Mouse (Mus musculus) spleen, adult 2 months (tissue): ENCODE results near the gene Caskin2. TPM values are rescaled to one million over a fixed set of nuclear protein-coding genes. Genes with fewer than 3 reads are reported as not detected.

Experiments used
- DNase-seq, 2 experiments: peaks; one replicate each; pipeline versions ENCODE4 v3.0.0 to v3.0.0-alpha.2; 2012 to 2021; ENCODE audit warnings: low spot score in 2 of 2, low read depth in 1 of 2
- H3K27ac ChIP-seq: fragments of 200-500 bp; 2 replicates; pipeline ENCODE4 v1.5.1; 2012; ENCODE audit warnings: low read length, inconsistent platforms; ENCODE audit not compliant: insufficient read depth
- H3K27me3 ChIP-seq: fragments of 200-500 bp; 2 replicates; pipeline ENCODE4 v1.6.1; 2012; ENCODE audit warnings: mild to moderate bottlenecking, moderate library complexity, low read length, inconsistent platforms; ENCODE audit not compliant: control insufficient read depth, insufficient read depth
- H3K36me3 ChIP-seq: fragments of 200-500 bp; 2 replicates; pipeline ENCODE4 v1.6.1; 2012; ENCODE audit warnings: mild to moderate bottlenecking, low read length, inconsistent platforms; ENCODE audit not compliant: control insufficient read depth, insufficient read depth
- H3K4me1 ChIP-seq: fragments of 200-500 bp; 2 replicates; pipeline ENCODE4 v1.6.1; 2011; ENCODE audit warnings: inconsistent platforms; ENCODE audit not compliant: control insufficient read depth, insufficient read depth, insufficient read length
- H3K4me3 ChIP-seq: fragments of 200-500 bp; 2 replicates; pipeline ENCODE4 v1.5.1; 2011; ENCODE audit warnings: mild to moderate bottlenecking, inconsistent platforms; ENCODE audit not compliant: insufficient read depth, insufficient read length; ENCODE audit errors: extremely low read depth
- CTCF ChIP-seq: fragments of 200-500 bp; IDR thresholded peaks from 2 replicates; pipeline ENCODE4 v1.5.1; 2011; ENCODE audit warnings: mild to moderate bottlenecking, inconsistent platforms; ENCODE audit not compliant: insufficient read depth, insufficient read length, insufficient replicate concordance; ENCODE audit errors: extremely low read depth
- POLR2A ChIP-seq: fragments of 200-500 bp; IDR thresholded peaks from 2 replicates; pipeline ENCODE4 v1.6.1; 2011; ENCODE audit warnings: low read depth, low read length, inconsistent platforms
- WGBS: fragments of 180-500 bp; shearing (Covaris S2); methylation state at CpG from one replicate; pipeline ENCODE4 v1.1.7; 2018; 5-methylcytosine and 5-hydroxymethylcytosine counted together
- polyA plus RNA-seq: library from polyadenylated mRNA; depleted of rRNA; stranded (reverse); fragments of >200 nt; gene quantifications from 2 replicates; pipeline ENCODE4 v1.2.3, GENCODE M21; 2012

The Caskin2 gene
- polyA plus RNA-seq, 1 experiment = 13.2 TPM

DNA sequence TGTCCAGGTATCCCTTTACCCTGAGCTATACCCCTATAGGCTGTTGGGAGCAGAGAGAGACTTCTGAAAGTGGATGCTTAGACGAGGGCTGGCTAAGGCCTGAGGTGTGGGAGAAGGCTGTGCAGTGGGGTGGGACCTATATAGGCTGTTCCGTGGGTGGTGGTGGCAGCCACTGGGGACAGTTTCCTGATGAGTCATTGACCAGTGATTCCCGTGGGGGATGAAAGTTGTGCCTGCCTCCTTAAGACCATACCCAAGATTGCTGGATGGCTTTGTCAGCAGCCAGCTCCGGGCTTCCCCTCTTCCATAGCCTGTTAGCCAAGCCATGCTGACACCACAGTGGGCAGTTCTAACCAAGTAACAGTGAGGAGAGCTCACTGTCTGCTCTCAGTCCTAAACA is 7.6 kb upstream of the Caskin2 start:
- peaks cover 4% of the 10 kb centered on the region for H3K4me1 ChIP-seq
- no peak overlapping the region for H3K4me3 ChIP-seq
- H3K27ac ChIP-seq = no peak overlapping the region
- no peaks in the 10 kb centered on the region; the same call in 1 of the 2 replicates for H3K27me3 ChIP-seq
- no peak for DNase-seq
- TF ChIP-seq POLR2A (no peak), CTCF (no peak)
- 64% methylated on average over 4 of the region's 4 CpGs for WGBS
- no peaks in the 10 kb centered on the region; the same call in none of the 2 replicates for H3K36me3 ChIP-seq

DNA sequence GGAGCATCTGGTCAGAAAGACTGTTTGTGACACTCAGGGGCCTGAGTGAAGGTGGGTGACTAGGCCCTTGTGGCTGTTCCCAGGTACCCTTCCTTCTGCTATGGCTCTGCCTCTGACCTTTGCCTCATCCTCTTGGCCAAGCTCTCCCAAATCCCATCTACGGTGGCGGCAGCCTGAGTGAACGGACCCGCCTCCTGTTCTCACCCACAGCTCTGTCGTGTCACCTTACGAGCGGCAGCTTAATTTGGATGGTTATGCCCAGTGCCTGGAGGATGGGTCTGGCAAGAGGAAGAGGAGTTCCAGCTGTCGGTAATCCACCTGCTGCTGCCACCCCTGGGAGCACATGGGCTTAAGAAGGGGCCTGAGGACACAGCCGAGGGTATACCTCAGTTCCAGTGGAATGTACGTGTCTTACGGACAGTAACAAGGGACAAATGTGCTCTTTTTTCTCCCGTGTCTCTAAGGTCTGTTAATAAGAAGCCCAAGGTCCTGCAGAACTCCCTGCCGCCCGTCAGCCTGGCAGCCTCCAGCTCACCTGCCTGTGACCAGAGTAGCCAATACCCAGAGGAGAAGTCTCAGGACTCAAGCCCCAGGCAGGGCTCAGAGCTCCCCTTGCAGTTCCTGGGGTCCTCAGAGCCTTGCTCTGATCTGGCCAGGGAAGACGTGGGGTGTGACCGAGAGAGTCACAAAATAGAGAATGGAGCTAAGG is 6.6 kb upstream of the Caskin2 start:
- peaks cover 8% of the 10 kb centered on the region for H3K4me1 ChIP-seq
- no peaks in the 10 kb centered on the region; the same call in none of the 2 replicates for H3K36me3 ChIP-seq
- H3K4me3 ChIP-seq = no peak overlapping the region
- WGBS = 95% methylated on average over 16 of the region's 16 CpGs
- no peak for DNase-seq
- TF ChIP-seq CTCF = no peak
- no peak for TF ChIP-seq POLR2A
- no peaks in the 10 kb centered on the region; the same call in 1 of the 2 replicates for H3K27me3 ChIP-seq
- no peak overlapping the region for H3K27ac ChIP-seq

DNA sequence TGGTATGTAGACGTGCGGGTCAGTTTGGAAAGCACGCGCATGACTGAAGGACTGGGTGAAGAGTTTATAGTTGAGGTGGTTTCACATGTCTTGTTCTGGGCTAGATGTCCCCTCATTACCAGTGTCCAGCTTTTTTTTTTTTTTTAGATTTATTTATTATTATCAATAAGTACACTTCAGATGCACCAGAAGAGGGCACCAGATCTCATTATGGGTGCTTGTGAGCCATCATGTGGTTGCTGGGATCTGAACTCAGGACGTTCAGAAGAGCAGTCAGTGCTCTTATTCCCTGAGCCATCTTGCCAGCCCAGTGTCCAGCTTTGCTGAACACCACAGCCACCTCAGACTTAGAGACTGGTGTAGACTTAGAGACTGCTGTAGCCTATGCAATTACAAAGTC is 3.9 kb upstream of the Caskin2 start:
- H3K36me3 ChIP-seq = no peaks in the 10 kb centered on the region; the same call in 1 of the 2 replicates
- TF ChIP-seq POLR2A (no peak), CTCF (no peak)
- H3K27ac ChIP-seq = no peak overlapping the region
- no peak for DNase-seq
- no peaks in the 10 kb centered on the region for H3K27me3 ChIP-seq
- H3K4me3 ChIP-seq = no peak overlapping the region
- 83% methylated on average over 5 of the region's 5 CpGs for WGBS
- peaks cover 10% of the 10 kb centered on the region for H3K4me1 ChIP-seq

DNA sequence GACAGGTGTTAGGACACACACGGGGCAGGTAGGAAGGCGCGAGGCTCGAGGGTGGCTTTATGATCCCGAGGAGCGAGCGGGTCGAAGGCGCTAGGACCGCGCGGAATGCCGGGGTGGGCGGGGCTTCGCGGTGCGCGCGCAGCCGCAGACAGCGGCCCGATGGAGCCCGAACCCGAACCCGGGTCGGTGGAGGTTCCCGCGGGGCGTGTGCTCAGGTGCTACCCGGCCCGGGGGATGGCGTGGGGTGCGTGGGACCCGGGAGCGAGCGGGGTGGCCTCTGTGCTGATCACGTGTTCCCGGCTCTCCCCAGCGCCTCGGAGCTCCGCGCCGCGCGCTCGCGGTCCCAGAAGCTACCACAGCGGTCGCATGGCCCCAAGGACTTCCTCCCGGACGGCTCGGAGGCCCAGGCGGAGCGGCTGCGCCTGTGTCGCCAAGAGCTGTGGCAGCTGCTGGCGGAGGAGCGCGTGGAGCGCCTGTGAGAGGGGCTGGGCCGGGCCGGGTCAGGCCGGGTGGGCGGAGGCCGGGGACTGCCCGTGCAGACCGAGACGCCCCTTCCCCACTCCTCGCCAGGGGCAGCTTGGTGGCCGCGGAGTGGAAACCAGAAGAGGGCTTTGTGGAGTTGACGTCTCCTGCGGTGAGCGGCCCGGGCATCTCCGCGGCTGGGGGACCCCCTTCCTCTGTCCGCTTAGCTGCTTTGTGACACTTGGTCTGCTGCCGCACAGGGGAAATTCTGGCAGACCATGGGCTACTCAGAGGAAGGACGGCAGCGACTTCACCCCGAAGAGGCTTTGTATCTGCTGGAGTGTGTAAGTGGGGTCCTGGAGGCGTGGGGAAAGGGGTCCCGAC is 1.4 kb upstream of the Caskin2 start, which contains the start of gene Tsen54:
Gene Tsen54 (plus strand): TSS at position 120 of the 846 bp plus-strand sequence.
- Histone ChIP-seq H3K36me3 (no peaks in the 10 kb centered on the region; the same call in 1 of the 2 replicates), H3K4me1 (peaks cover 10% of the 10 kb centered on the region), H3K4me3 (peak within 1 kb of the TSS; percentile 90), H3K27me3 (no peaks in the 10 kb centered on the region), H3K27ac (peak within 1 kb of the TSS; percentile 59)
- TF ChIP-seq CTCF (peak; percentile 1; the same call in 1 of the 2 replicates), POLR2A (peak; percentile 21; the same call in 1 of the 2 replicates)
- DNase-seq = peak; percentile 50 to 86
- WGBS = 1% methylated on average over 84 of the region's 84 CpGs

DNA sequence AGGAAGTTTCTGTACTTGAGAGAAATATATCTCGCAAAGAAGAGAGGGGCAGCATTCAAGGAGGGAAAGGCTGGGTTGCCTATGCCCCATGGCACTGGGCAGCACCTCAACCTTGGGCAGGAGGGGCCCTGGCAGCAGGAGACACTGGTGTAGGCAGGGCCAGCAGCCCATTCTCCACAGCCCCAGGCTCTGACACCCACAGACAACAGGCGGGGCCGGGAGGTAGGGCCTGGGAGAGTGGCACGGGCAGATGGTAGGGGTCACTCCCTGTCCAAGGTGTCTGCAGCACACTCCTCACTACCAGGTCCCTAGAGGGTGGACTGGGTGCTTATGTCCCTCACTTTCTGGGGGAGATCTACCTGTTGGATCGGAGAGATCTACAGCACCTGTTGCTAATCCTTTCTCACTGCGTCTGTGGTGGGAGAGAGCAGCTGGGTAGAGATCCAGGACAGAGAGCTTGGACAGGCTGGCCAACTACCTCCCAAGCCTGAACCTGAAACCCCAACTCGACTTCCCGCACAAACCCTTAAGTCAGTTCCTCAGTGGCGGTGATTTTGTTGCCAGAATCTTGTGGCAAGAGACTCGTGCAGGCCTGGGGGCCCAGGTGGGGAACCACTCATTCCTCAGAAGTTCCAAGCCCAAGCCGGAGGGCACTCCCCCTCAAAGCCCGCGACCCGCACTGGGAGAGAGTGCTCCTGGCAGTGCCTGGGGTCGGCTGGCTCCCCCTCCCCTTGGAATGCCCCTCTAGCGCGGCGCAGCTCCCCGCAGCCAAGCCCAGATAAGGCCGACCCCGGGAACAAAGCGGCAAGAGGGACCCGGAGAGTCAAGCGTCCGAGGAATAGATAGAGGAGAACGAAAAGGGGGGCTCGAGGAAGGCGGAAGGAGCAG is 662 bp downstream of the Caskin2 start:
- H3K27me3 ChIP-seq = no peaks in the 10 kb centered on the region

DNA sequence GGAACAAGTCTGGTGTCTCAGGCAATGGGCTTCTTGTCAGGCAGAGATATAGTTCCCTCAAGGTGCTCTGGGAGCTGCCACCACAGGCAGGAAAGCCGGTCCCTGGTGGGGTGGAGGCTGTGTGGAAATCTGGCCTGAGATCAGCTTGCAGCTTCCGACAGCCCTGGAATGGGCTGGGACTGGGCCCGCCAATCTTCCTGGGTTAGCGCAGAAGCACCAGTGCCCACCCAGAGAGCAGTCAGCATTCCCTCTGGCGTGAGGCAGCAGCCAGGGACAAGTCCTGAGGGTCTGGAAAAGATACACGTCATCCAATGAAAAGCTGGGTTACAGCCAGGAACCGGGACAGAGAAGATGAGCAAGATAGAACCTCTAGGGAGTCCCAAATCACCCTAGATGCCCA is 1.3 kb downstream of the Caskin2 start:
- Histone ChIP-seq H3K27ac (no peak overlapping the region), H3K36me3 (no peaks in the 10 kb centered on the region; the same call in 1 of the 2 replicates), H3K4me1 (peaks cover 10% of the 10 kb centered on the region), H3K4me3 (no peak overlapping the region; the same call in 1 of the 2 replicates), H3K27me3 (no peaks in the 10 kb centered on the region)
- no peak for DNase-seq
- WGBS = 85% methylated on average over 7 of the region's 7 CpGs
- TF ChIP-seq CTCF = no peak
- TF ChIP-seq POLR2A = no peak

More for the DNA sequence above, 662 bp downstream of the Caskin2 start:
- 16% methylated on average over 28 of the region's 28 CpGs for WGBS
- Histone ChIP-seq H3K4me3 (peak overlapping the region; percentile 61), H3K27ac (peak overlapping the region; percentile 55), H3K36me3 (no peaks in the 10 kb centered on the region; the same call in 1 of the 2 replicates), H3K4me1 (peaks cover 10% of the 10 kb centered on the region)
- TF ChIP-seq POLR2A = no peak
- TF ChIP-seq CTCF = no peak
- DNase-seq = peak in 1 of 2 experiments; percentile 12
